9 mouse cellular contexts compared by ENCODE assay signal in the genomic region with DNA sequence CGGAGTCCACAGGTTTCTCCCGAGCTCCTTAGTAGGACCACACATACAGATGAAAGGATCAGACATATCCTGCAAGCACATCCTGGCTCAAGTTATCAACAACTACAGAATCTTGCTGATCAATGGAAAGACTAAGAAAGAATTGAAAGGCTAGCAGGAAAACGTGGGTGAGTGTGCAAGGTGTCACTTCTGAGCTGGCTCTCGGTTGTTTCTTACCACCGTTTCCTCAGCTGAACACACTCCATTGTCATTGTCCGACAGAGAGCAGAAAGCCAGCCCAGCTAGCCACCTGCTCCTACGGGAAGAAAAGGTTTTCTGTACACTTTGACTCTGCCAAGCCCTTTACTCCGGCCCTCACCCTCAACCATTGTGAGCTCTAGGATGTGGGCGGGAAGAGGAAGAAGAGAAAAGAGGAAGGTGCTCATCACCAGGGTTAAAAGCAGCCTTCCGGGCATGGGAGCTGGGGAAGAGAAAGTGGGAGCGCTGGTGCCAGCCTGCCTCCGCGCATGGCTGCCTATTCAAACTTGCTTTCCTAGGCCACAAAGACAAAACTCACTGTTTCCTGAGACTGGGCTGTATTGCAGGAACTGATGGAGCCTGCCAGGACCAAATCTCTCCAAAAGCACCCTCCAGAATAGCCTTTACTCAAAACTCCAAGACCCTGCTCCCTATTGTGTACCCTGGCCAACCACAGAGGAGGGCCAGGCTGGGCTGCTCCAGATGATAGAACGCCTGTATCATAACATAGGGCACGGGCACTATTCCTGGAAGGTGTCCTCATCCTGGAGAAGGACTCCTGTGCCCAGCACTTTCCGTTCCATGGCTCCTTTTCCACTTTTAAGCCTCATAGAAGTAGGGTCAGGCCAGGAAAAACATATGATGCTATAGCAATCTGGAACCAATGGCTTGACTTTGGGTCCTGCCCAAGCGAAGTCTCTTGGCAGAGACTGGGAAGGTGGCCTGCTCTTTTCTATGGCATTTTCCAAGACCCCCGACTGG.
A peak's percentile ranks its signal among the peaks of the same experiment; 100 is the strongest.
DNase-seq lines count a peak whose midpoint lies in the region; ATAC-seq and TF ChIP-seq lines count a peak whose summit lies in the region.
"Had no signal": no experiment of that assay in that cellular context is flagged by ENCODE, and none has a peak within 500 bp of the region (broad histone marks: within the 10 kb centered on the region; RNA-seq: fewer than 3 reads in every experiment).

No protein-coding gene starts in this region.

- H3K9ac ChIP-seq in lung, embryonic 14.5 days, result no peak overlapping the region

- H3K27ac ChIP-seq in lung, embryonic 14.5 days (ENCODE audit: low read depth), result peak overlapping the region; percentile 67

- H3K36me3 ChIP-seq in lung, embryonic 14.5 days (ENCODE audit: insufficient read depth), result no peaks in the 10 kb centered on the region

- H3K27me3 ChIP-seq in lung, embryonic 14.5 days (ENCODE audit: insufficient read depth, low read length), result no peaks in the 10 kb centered on the region

- intact Hi-C loops in heart, postnatal 36 days (cut with DNase I), result loop anchor here (1.0 to 5.0 kb wide), 4 partner anchors 34 to 313 kb away; no protein-coding TSS in a partner anchor

- TF ChIP-seq CTCF in lung, embryonic 14.5 days (IDR thresholded peaks at IDR 0.05; ENCODE audit: low read depth), result no peak

- ATAC-seq in lung, embryonic 14.5 days (ENCODE audit: insufficient read depth), result no peak
- peak; percentile 72 for ATAC-seq in megakaryocyte progenitor cell, adult 5-6 weeks (replicated peaks; ENCODE audit: poor library complexity)

- no peak overlapping the region for H3K4me2 ChIP-seq in lung, embryonic 14.5 days

- peak; percentile 54 for DNase-seq in gastrocnemius, adult 18-20 months (ENCODE audit: low spot score)
- DNase-seq in gastrocnemius, postnatal 10 days, result no peak
- no peak for DNase-seq in lung, embryonic 14.5 days
- no peak for DNase-seq in lung, postnatal 25 days (ENCODE audit: low spot score)
- DNase-seq in heart, postnatal 36 days, result peak; percentile 17 to 24
- DNase-seq in cerebellum, postnatal 4 days (ENCODE audit: low spot score in 2 of 2), result no peak
- DNase-seq in thymus, postnatal 25 days, result no peak
- DNase-seq: cerebellum, postnatal 10 days had no signal

- no peaks in the 10 kb centered on the region for H3K4me1 ChIP-seq in lung, embryonic 14.5 days (ENCODE audit: insufficient read depth)

- no peaks in the 10 kb centered on the region for H3K9me3 ChIP-seq in lung, embryonic 14.5 days (ENCODE audit: low read depth, low read length)

- no peak overlapping the region for H3K4me3 ChIP-seq in lung, embryonic 14.5 days (ENCODE audit: low read depth, low read length)

- 79% methylated on average over 18 of the region's 18 CpGs for WGBS in lung, embryonic 14.5 days

Comparison
In these comparisons a context has a peak if more than half of its experiments do, and no peak if none do; other contexts are left out.
1. DNase-seq: peak in gastrocnemius, adult 18-20 months (single experiment) and heart, postnatal 36 days (2 of 2); none in gastrocnemius, postnatal 10 days (single experiment), lung, embryonic 14.5 days (single experiment), lung, postnatal 25 days (single experiment), cerebellum, postnatal 4 days (0 of 2) and thymus, postnatal 25 days (single experiment).